Mouse (Mus musculus): ENCODE measurements around the gene Gm20388.

Gm20388 gene

GRCm38 (mm10) chr8:120228781-120229573 lies 318.3 kb downstream of the Gm20388 start:
- peak; percentile 47 for DNase-seq (ENCODE audit: extremely low spot score)

- DNase-seq (ENCODE audit: extremely low spot score): peak; percentile 66
These were observed 318.9 kb downstream of the Gm20388 start for GRCm38 (mm10) chr8:120229574-120229916.

DNA sequence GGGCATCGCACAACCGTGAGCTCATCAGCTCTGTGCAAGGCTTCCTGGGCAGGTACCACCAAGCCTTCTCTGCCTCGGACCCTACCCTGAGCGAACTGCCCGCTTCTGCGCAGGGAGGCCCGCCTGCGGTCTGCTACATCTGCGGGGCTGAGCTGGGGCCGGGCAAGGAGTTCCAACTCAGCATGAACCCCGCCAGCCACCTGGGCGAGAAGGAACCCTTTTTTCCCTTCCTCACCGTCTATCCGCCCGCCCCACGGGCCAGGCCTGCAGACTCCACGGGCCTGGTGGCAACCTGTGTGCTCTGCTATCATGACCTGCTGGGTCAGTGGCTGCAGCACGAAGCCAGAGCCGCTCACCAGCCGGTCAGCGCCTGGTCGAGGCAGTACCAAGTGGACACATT lies 319.4 kb downstream of the Gm20388 start:
- DNase-seq (ENCODE audit: extremely low spot score): peak; percentile 48

- peak; percentile 55 for DNase-seq (ENCODE audit: extremely low spot score)
These were observed 320.3 kb downstream of the Gm20388 start for GRCm38 (mm10) chr8:120230715-120231614.

GRCm38 (mm10) chr8:120231870-120232269 lies 321.2 kb downstream of the Gm20388 start:
- no peak for DNase-seq (ENCODE audit: extremely low spot score)

GRCm38 (mm10) chr8:120232398-120232797 lies 321.8 kb downstream of the Gm20388 start:
- no peak for DNase-seq (ENCODE audit: extremely low spot score)

DNA sequence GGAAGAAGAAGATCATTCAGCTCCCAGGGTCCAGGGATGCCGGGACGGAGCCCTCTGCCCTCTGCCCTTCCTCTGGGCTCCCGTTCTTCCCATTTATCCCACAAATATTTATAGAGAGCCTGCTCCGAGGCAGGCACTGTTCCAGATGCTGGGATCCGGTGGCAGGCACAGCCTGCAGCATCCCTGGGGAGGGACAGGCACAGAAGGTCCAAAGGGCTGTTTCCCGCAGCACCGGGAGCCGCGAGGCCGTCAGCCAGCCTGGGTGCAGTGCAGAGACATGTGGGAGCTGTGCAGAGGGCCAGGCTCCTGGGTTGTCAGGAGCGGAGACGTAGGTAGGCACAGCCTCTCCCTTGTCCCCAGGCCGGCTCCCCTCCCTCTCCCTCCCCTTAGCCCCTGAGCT lies 322.3 kb downstream of the Gm20388 start:
- no peak for DNase-seq (ENCODE audit: extremely low spot score)

DNA sequence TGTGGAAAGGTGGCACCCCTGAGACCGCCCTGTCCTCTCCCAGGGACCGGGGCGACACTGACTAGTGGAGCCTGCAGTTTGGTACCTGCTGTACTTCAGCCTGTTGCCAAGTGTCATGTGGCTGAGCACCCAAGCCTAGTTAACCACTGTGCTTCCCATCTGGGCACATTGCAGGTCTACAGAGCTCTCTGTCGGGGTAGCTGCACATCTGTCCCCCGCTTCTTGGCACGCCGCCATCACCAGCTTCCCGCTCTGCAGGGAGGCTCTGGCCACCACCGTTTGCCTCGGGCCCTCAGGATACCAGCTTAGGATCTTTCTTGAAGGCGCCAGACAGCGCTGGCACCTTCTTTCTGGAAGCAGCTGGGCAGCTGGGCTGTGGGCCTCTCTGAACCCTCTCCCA lies 323.8 kb downstream of the Gm20388 start:
- DNase-seq (ENCODE audit: extremely low spot score): no peak

GRCm38 (mm10) chr8:120234866-120235265 lies 324.2 kb downstream of the Gm20388 start:
- DNase-seq (ENCODE audit: extremely low spot score): no peak

DNA sequence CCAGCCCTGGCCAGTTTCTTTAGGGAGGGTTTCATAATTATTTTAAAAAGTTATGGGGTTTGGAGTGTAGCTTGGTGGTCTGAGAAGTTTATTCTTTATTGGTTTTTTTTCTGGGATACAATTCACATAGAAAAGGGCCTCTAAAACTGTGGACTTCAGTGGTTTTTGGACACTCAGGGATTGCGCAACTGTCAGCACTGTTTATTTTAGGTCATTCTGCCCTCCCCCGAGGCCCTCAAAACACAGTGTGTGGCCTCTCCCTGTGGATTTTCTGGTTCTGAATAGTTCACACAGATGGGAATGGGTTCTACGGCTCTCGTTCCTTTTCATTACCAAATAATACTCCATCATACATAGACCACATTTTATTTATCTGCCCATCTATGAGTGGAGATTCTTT lies 332.6 kb downstream of the Gm20388 start:
- DNase-seq (ENCODE audit: extremely low spot score): no peak

GRCm38 (mm10) chr8:120243916-120244451 lies 333.3 kb downstream of the Gm20388 start:
- no peak for DNase-seq (ENCODE audit: extremely low spot score)

DNA sequence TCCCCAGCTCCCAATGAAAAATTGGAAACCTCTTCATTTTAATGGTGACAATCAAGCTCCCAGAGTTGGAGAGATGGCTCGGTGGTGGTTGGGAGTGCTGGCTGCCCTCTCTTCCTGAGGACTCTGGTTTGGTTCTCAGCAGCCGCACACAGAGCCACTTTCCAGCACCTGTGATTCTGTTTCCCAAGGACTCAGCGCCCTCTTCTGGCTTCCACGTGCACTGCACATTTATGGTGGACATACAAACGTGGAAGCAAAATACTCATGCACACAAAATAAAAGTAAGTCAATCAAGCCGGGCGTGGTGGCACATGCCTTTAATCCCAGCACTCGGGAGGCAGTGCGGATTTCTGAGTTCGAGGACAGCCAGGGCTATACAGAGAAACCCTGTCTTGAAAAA lies 333.9 kb downstream of the Gm20388 start:
- no peak for DNase-seq (ENCODE audit: extremely low spot score)

- no peak for DNase-seq (ENCODE audit: extremely low spot score)
These were observed 337.0 kb downstream of the Gm20388 start for GRCm38 (mm10) chr8:120247618-120248017.

GRCm38 (mm10) chr8:120248031-120248430 lies 337.4 kb downstream of the Gm20388 start:
- no peak for DNase-seq (ENCODE audit: extremely low spot score)

- DNase-seq (ENCODE audit: extremely low spot score): no peak
These were observed 337.8 kb downstream of the Gm20388 start for GRCm38 (mm10) chr8:120248451-120248850.

DNA sequence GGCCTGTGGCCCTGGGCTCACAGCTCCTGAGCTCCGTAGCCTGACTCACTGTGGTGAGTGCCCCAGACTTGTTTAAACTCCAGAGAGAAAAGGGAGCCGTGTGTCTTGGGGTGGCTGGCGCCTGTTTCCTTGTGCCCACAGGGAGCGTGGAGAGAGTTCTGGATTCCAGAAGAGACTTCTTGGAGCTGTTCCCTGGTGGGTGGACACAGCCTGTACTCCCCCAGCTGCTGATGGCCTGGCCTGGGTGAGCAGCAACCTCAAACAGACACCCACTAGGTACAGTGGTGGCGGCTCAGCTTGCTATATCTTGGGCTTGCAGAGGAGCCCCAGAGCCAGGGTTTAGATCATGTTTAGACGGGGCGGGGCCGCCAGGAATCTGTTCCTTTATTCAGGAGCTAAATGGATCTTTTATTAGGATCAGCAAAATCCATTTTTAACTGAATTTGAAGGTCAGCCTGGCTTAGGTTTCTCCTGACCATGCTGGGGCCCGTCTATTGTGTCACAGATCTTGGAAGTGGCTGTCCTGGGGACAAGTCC lies 339.2 kb downstream of the Gm20388 start:
- DNase-seq (ENCODE audit: extremely low spot score): no peak

DNA sequence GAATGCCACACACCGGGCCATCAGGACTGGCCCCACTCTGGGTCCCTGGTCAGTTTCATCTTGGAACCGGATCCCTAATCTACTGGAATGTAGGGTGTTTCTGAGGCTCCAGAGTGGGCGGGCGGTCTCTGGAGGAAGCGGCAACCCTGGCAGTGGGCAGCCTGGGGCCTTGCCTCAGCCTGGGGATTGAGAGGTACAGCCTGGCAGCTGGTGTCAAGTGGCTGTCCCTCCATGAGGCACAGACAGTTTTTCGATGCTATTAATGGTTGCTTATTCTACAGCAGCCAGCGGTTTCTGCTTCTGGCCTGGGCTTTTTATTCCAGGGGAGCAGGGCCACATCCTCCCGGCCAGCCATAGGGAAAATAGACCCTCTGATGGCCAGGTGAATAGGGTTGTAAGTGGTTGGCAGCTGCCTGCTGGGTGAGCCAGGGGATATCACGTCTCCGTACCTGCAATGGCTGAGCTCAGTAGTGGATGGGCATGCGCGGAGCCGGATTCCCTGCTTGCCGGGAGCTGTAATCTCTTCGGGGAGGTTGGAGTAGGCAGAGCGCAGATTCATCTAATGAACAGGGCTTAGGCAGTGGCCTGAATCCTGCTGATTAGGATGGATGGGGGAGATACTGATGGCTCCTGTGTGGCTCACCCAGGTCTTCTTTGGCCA lies 340.2 kb downstream of the Gm20388 start:
- no peak for DNase-seq (ENCODE audit: extremely low spot score)

- no peak for DNase-seq (ENCODE audit: extremely low spot score)
These were observed 340.9 kb downstream of the Gm20388 start for GRCm38 (mm10) chr8:120251411-120252035.

- DNase-seq (ENCODE audit: extremely low spot score): no peak
These were observed 343.0 kb downstream of the Gm20388 start for GRCm38 (mm10) chr8:120253626-120254025.

- no peak for DNase-seq (ENCODE audit: extremely low spot score)
These were observed 344.9 kb downstream of the Gm20388 start for GRCm38 (mm10) chr8:120255406-120255987.

DNA sequence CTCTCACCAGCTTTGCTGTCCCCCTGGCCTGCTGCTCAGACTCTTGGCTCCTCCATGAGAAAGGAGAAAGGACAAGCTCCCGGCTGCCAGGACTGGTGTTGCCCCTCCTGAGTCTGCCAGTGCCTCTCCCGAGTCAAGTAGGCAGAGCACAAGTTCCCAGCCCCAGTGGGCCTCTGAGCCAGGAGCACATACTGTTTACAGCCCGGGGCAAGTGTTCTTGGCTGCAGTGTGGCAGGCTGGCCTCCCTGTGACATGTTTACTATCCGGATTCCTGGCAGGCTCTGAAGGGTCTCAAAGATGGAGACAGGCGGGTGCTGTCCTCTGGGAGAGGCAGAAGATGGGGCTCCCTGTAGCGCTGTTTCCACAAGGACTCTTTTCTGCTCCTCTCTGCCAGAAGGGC lies 346.3 kb downstream of the Gm20388 start:
- DNase-seq (ENCODE audit: extremely low spot score): no peak

All from embryo, embryonic 9.5 days (tissue).